Mouse (Mus musculus) mesoderm, embryonic 11.5 days (tissue): Measurements from ENCODE around the gene Smim6.

Experiments used
- DNase-seq: peaks from one replicate; pipeline ENCODE4 v3.0.0-alpha.2; 2012; ENCODE audit warnings: low read depth, low spot score

The Smim6 gene

GRCm38 (mm10) chr11:115911632-115912376 lies at the start of gene Smim6:
Smim6 (plus strand) TSS chr11:115912017.
- no peak for DNase-seq

- no peak for DNase-seq
These were observed 47.9 kb upstream of the Smim6 start for GRCm38 (mm10) chr11:115863895-115864294.

GRCm38 (mm10) chr11:115869393-115869792 lies 42.4 kb upstream of the Smim6 start:
- no peak for DNase-seq

- DNase-seq, result no peak
These were observed 39.4 kb upstream of the Smim6 start for GRCm38 (mm10) chr11:115872437-115872836.

- DNase-seq, result no peak
These were observed 35.9 kb upstream of the Smim6 start for GRCm38 (mm10) chr11:115875935-115876334.

- DNase-seq, result no peak
These were observed 35.4 kb upstream of the Smim6 start for GRCm38 (mm10) chr11:115876438-115876837.

- no peak for DNase-seq
These were observed 34.6 kb upstream of the Smim6 start for GRCm38 (mm10) chr11:115877174-115877755.

GRCm38 (mm10) chr11:115878071-115878470 lies 33.7 kb upstream of the Smim6 start:
- DNase-seq, result no peak

- DNase-seq, result peak; percentile 32
These were observed 30.8 kb upstream of the Smim6 start for GRCm38 (mm10) chr11:115881002-115881401.

GRCm38 (mm10) chr11:115883251-115883650 lies 28.6 kb upstream of the Smim6 start:
- no peak for DNase-seq

GRCm38 (mm10) chr11:115884361-115884760 lies 27.5 kb upstream of the Smim6 start:
- DNase-seq, result no peak

- DNase-seq, result no peak
These were observed 26.5 kb upstream of the Smim6 start for GRCm38 (mm10) chr11:115885281-115885680.

- no peak for DNase-seq
These were observed 25.4 kb upstream of the Smim6 start for GRCm38 (mm10) chr11:115886446-115886845.

- DNase-seq, result no peak
These were observed 23.8 kb upstream of the Smim6 start for GRCm38 (mm10) chr11:115888020-115888419.

- no peak for DNase-seq
These were observed 22.7 kb upstream of the Smim6 start for GRCm38 (mm10) chr11:115889159-115889558.

- DNase-seq, result no peak
These were observed 19.6 kb upstream of the Smim6 start for GRCm38 (mm10) chr11:115892213-115892612.

GRCm38 (mm10) chr11:115893071-115893470 lies 18.7 kb upstream of the Smim6 start:
- DNase-seq, result no peak

GRCm38 (mm10) chr11:115894755-115895520 lies 16.9 kb upstream of the Smim6 start:
- DNase-seq, result peak; percentile 36

GRCm38 (mm10) chr11:115898446-115898845 lies 13.4 kb upstream of the Smim6 start:
- DNase-seq, result no peak

- peak; percentile 44 for DNase-seq
These were observed 12.9 kb upstream of the Smim6 start for GRCm38 (mm10) chr11:115898886-115899285.

- DNase-seq, result peak; percentile 83
These were observed 12.1 kb upstream of the Smim6 start, which contains the start of gene Smim5 for GRCm38 (mm10) chr11:115899486-115900266. Smim5 (plus strand) TSS chr11:115899966.
